Mouse (Mus musculus): Measurements from ENCODE around the gene Frmd8.
"Not testable (repeated sequence)": the region's sequence is repeated elsewhere in the genome, so short reads cannot be mapped to it uniquely, and the experiment has no call there.

The Frmd8 gene

GRCm38 (mm10) chr19:5824826-5825617, 50.1 kb downstream of the Frmd8 start:
- DNase-seq (ENCODE audit: low read depth), result no peak

- DNase-seq (ENCODE audit: low read depth), result no peak
Observed at GRCm38 (mm10) chr19:5824043-5824825, 50.8 kb downstream of the Frmd8 start.

- DNase-seq (ENCODE audit: low read depth), result no peak
Observed at GRCm38 (mm10) chr19:5823266-5823839, 51.7 kb downstream of the Frmd8 start.

- DNase-seq (ENCODE audit: low read depth), result no peak
Observed at GRCm38 (mm10) chr19:5822834-5823205, 52.3 kb downstream of the Frmd8 start.

GRCm38 (mm10) chr19:5822174-5822833, 52.8 kb downstream of the Frmd8 start:
- DNase-seq (ENCODE audit: low read depth), result no peak

- no peak for DNase-seq (ENCODE audit: low read depth)
Observed at GRCm38 (mm10) chr19:5821847-5822173, 53.3 kb downstream of the Frmd8 start.

DNA sequence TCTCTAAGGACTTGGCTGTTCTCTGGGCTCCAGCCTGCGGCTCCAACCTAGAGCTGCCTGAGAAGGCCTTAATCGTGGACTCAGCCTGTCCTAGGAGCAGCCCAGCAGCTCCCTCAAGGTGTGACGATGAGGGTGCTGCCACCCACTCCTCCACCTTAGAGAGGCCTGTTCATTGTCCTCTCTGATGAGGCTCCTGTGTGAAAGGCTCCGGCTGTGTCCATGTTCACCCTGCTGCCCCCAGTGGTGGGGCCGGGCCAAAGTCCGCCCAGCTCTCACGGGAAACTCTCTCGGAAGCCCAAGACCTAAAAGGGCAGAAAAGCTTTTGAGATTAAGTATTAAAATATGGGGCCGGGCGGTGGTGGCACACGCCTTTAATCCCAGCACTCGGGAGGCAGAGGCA, 55.5 kb downstream of the Frmd8 start:
- DNase-seq (ENCODE audit: low read depth), result no peak

GRCm38 (mm10) chr19:5818590-5818977, 56.5 kb downstream of the Frmd8 start:
- DNase-seq (ENCODE audit: low read depth), result no peak

DNA sequence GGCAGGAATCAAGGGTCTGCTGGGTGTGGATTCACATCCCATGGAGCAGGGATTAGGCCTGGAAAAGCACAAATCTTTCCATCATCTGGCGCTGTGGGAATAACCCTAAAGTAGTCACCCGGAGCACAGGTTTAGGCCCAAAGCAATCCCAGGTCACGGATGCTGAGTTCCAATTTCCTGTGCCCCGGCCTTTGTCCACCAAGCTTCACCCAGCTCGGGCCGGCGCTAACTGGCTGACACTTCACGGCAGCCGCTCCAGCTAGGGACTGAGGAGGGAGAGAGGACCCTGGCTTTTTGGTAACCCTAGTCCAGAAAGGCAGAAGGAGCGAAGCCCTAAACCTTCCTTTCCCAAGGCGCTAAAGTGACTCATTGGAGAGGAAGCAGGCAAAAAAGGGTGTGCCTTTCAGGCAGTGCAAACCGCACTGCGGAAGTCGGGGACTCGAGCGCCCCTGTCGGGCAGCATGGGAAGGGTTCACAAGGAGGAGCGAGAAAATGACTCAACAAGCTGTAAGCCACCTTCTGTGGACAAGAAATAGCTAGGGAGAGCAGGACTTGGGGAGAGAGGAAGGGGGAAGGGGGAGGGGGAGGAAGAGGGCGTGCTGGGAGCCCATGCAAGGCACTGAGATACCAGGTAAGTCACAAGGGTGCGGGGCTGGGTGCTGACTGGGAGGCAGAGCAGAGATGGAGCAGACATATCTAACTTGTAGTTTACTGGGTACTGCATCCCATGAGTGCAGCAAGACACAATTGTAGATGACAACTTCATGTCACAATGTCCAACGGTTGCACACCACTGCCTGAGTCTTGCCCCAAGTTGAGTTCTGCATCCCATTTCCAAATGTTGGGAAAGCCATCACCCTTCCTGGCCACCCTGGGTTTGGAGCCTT, 57.1 kb downstream of the Frmd8 start:
- peak; percentile 88 for DNase-seq (ENCODE audit: low read depth)

- DNase-seq (ENCODE audit: low read depth), result no peak
Observed at GRCm38 (mm10) chr19:5815928-5816327, 59.1 kb downstream of the Frmd8 start.

GRCm38 (mm10) chr19:5815010-5815409, 60.1 kb downstream of the Frmd8 start:
- DNase-seq (ENCODE audit: low read depth), result no peak

DNA sequence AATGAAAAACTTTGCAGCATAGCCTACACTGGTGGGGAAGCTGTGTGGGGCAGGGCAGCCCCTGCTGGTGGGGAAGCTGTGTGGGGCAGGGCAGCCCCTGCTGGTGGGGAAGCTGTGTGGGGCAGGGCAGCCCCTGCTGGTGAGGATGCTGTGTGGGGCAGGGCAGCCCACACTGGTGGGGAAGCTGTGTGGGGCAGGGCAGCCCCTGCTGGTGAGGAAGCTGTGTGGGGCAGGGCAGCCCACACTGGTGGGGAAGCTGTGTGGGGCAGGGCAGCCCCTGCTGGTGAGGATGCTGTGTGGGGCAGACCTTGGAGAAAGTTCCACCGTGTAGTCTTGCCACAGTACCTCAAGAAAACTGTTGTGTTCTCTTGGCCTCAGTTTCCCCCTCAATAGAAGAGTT, 61.0 kb downstream of the Frmd8 start:
- not testable (repeated sequence) for DNase-seq (ENCODE audit: low read depth)

DNA sequence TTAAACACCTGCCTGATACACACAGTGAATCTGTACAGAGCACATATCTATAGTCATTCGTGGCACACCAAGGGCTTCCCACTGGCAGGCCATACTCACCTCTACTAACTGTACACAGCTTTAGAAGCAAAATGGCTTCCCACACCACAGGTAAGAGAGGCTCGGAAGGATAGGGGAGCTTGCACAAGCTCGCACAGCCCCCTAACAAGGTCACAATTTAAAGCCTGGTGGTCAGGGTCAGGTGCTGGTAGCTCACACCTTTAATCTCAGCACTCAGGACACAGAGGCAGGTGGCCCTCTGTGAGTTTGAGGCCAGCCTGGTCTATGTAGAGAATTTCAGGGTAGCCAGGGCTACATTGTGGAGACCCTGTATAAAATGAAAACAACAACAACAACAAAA, 61.5 kb downstream of the Frmd8 start:
- no peak for DNase-seq (ENCODE audit: low read depth)

DNA sequence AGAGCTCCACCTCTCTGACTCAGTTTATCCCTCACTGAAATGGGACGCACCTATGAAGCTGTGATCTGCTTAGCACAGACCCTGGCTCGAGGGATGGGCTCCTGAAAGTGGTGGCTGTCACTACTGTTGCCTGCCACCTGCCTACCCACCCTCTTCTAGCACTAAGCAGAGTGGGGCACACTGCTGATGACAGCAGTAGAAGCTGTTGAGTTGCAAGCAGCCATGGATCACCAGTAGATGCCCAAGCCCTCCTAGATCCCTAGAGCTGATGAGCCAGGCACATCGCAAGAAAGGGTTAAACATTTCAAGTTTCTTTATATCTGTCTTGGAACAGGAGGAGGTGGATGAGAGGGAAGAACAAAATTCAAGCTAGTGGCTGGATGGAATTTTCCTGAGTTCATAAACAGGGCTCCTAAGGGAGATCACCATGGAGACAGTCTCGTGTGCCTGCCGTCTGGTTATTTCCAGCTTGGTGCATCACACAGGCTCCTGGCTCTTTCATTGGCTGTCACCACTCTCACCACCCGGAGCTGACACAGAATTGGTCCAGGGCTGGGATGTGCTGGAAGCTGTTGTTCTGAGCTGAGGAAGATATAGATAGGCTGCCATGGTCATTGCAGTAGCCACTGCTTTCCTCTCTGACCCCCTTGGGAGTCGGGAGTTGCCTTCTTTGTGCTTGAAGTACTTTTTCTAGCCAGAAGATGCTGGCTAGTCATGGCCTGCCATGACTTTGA, 63.1 kb downstream of the Frmd8 start:
- no peak for DNase-seq (ENCODE audit: low read depth)

GRCm38 (mm10) chr19:5810840-5811563, 64.1 kb downstream of the Frmd8 start:
- DNase-seq (ENCODE audit: low read depth), result no peak

DNA sequence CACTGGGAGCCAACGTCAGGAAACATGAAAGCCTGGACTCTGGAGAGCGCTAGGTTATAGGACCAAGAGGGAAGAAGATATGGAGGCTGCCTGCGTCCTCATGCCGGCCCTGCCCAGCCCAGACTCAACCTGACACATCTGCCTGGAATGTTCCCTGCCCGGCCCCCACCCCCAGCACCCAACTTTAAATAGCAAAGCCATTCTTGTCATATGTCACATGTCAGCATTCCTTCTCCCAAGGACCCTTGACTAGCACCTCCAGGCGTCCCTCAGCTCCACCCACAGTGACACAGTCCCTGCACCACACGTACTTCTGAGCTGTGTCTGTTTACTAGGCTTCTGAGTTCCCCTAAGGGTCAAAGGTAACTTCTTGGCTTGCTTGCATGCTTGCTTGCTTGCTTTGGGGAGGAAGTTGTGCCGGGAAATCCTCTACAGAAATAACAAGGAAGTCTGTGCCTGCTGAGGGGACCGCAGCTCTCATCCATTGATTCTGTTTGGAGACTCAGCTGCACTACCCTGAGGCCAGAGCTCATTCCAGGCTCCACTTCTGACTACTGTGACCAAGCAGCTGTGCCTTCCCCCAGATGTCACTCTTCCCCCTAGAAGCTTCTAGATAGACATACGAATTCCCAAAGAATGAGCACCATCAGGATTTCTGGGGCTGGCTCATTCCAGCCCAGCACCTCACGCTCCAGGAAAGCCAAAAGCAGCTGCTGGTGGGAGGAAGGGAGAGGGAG, 64.8 kb downstream of the Frmd8 start:
- DNase-seq (ENCODE audit: low read depth), result no peak

DNA sequence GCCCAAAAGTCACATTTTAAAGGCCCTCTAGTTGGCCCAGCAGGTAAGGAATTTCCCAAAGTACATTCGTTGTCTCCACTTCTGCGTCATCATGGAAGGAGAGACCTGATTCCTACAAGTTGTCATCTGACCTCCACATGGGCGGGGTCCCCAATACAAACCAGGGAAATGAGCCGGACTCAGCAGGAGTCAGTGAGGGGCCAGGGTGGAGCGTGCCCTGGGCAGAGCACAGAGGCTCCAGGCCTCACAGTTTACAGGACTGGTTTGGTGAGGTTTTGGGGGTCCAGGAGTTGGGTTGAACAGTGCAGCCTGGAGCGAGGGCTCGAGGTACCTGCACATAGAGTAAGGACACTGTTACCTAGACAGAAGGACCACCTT, 65.4 kb downstream of the Frmd8 start:
- no peak for DNase-seq (ENCODE audit: low read depth)

DNA sequence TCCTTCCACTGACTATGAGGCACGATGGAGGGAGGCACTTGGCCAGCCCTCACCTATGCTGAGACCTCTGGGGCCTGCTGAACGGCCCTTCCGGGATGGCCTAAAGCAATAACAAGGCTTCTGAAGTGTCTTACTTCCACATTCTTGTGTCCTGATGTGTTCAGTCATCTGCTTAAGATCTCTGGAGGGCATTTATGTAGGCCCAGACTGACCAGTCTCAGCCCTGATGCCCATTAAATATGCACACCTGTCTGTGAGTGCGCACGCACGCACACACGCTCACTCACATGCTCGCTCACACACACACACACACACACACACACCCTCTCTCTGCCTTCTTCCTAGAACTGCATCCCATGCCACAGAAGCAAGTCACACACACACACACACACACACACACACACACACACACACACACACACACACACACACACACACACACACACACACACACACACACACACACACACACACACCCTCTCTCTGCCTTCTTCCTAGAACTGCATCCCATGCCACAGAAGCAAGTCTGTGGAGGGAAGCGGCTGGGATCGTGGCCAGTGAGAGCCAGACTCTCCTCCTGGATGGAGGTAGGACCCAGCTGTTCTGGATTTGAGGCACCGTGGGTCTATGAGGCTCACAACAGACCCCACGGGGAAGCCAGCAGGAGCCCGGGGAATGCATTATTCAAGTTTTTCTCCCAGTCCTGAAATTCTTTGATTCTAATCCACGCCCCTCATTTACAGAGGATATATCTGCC, 65.9 kb downstream of the Frmd8 start:
- DNase-seq (ENCODE audit: low read depth), result no peak

DNA sequence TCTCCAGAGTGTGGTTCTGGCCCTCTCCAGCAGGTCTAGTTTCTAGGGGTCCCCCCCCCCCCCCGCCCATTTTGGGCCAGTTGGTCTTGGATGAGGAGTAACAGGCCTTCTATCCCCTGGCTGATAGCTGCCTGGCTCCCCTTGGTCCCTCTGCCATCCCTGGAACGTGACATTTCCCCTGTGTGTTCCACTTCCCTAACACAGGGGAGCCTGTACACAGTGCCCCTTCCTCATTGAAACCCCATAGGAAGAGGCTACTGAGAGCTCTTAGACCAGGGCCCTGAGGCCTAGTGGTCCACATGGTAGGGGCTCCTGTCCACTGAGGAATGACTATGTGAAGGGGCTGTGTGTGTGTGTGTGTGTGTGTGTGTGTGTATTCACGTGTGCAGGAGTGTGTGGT, 67.3 kb downstream of the Frmd8 start:
- DNase-seq (ENCODE audit: low read depth), result no peak

Measured in c-Kit-positive CD71-negative TER-119-negative erythroid progenitor cells, embryonic 14.5 days (primary cell).